Mouse (Mus musculus) testis, adult 2 months (tissue): ENCODE results near the gene Itga5.

Experiments used
- CTCF ChIP-seq: fragments of 200-500 bp; IDR thresholded peaks from 2 replicates; pipeline ENCODE4 v1.5.1; 2012; ENCODE audit warnings: low read depth, mild to moderate bottlenecking, inconsistent platforms, low read length, moderate library complexity; ENCODE audit not compliant: control insufficient read depth, insufficient read depth, insufficient replicate concordance
- POLR2A ChIP-seq: fragments of 200-500 bp; IDR thresholded peaks from 2 replicates; pipeline ENCODE4 v1.6.1; 2012; ENCODE audit warnings: low read depth, mild to moderate bottlenecking, inconsistent platforms, low read length, moderate library complexity; ENCODE audit not compliant: control insufficient read depth

DNA sequence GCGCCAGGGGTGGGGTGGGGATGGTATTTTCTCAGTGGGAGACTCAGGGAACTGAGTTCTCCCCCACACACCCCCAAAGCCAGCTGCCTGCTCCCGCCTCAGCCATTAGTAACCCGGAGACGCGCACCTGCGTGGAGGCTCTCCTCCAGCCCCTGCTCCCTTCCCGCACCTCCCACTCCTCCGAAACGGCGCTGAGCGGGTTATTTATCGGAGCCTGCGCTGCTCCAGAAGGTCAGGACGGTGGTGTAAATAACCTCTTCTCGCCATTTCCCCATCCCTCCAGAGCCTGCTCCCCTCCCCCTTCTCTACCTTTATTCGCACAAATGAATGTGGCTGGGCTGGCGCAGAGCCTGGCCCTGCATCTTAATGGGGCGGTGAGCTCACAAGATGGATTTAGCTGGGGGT is 66.5 kb downstream of the Itga5 start:
- TF ChIP-seq POLR2A (no peak), CTCF (no peak)
